Mouse (Mus musculus) gastrocnemius, adult 8-10 months (tissue): ENCODE measurements around the gene Dis3l2. TPM values are rescaled to one million over a fixed set of nuclear protein-coding genes. Genes with fewer than 3 reads are reported as not detected.

Experiments
- DNase-seq, 2 experiments: peaks; one replicate each; pipeline ENCODE4 v3.0.0; 2022; ENCODE audit warnings: low spot score in 2 of 2
- total RNA-seq, 4 experiments: library from RNA; stranded (reverse); gene quantifications; 2 replicates each; pipeline ENCODE4 v1.2.4; 2022

Dis3l2 gene
- total RNA-seq, 4 experiments from 2014 or later = 11.8 to 13.5 (median 13.4) TPM

DNA sequence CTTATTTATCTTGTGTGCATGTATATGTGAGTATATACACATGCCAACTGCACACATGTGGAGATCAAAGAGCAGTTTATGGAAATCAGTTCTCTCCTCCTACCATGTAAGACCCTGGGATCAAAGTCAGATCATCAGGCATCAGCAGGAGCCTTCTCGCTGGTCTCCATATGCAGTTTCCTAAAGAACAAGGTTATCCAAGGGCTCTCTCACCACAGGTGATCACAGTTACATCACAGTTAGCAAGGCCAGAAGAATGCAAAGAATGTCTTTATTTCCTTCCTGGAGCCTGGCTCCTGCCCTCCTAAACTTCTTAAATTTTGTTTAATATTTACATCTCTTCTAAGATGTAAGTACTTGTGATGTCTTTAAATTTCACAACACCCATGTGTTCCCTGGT, 304.6 kb downstream of the Dis3l2 start:
- DNase-seq = no peak

DNA sequence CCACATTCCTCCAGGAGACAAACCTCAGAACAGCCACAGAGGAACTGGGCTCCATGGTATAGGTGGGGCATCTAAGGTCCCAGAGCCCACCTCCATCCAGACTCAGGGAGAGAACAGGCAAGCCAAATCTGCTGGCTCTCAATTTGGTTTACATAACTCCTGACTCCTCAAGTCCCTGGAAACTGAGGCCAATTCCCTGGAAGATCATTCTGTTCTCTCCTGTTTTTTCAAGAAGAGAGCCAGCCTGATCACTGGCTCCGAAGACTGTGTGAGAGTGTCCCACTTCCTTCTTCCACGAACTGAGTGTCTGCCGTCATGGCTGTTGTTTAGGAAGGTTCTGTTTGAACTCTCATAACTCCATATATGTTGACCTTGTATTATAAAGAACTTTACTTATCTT, 305.5 kb downstream of the Dis3l2 start:
- DNase-seq = no peak

- DNase-seq = peak in 1 of 2 experiments; percentile 22
These were observed 307.2 kb downstream of the Dis3l2 start for GRCm38 (mm10) chr1:87010629-87011330.

- DNase-seq = no peak
These were observed 308.1 kb downstream of the Dis3l2 start for GRCm38 (mm10) chr1:87011718-87012117.

GRCm38 (mm10) chr1:87012606-87013005, 309.0 kb downstream of the Dis3l2 start:
- no peak for DNase-seq

DNA sequence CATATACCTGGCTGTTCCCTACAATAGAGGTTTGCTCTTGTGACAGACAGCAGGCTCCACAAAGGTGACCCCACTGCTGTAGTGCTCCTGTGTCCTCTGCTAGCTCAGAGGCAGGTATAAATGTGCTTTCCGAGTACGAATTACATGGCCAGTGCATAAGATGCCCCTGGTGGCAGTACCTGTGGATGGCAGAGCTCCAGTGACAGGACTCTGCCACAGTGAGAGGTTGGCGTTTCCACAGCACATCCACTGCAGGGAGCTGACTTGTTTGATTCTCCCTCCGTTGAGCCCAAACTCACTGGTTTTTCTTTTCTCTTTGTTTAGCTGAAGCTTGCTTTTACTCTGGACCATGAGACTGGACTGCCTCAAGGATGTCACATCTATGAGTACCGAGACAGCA, 317.1 kb downstream of the Dis3l2 start:
- DNase-seq = no peak

- DNase-seq = no peak
These were observed 318.0 kb downstream of the Dis3l2 start for GRCm38 (mm10) chr1:87021584-87021983.

- no peak for DNase-seq
These were observed 319.9 kb downstream of the Dis3l2 start for GRCm38 (mm10) chr1:87023291-87024170.

GRCm38 (mm10) chr1:87025021-87025420, 321.4 kb downstream of the Dis3l2 start:
- no peak for DNase-seq

DNA sequence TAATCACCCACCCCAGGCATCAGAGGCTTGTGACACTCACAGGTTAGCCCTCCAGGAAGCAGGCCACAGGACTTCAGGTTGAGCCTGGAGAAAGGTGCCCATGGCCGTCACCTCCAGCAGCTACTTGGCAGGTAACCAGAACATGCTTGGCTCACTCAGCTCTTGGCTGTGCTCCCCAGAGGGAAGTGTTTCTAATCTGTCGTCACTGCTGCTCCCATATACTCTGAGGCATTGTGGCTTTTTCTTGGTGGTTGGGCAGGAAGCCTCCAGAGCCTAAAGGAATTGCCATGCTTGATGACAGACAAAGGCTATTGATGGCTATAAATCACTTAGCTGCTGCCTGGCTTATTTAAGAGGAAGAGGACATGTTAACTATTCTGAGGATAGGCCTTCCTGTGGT, 325.2 kb downstream of the Dis3l2 start:
- DNase-seq = peak in 1 of 2 experiments; percentile 37

DNA sequence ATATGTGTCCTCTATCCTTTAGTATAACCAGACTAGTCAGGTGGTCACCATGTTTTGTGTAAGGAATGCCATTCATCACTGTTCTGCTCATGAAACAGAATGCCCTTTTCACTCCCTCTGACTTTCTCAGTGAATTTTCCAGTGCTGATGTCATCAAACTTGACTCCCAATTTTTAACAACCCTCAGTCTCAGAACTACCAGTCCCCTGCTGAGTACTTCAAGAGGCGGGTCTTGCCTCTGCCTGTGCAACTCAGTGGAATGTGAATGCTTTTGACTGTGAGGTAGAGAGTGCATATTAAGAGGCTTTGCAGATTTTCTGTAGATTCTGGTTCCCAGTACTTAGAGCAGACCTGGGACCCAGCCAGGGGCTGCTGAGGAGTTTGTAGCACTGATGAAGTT, 327.0 kb downstream of the Dis3l2 start:
- no peak for DNase-seq

GRCm38 (mm10) chr1:87032466-87032865, 328.9 kb downstream of the Dis3l2 start:
- no peak for DNase-seq

- DNase-seq = peak; percentile 14 to 25
These were observed 332.0 kb downstream of the Dis3l2 start for GRCm38 (mm10) chr1:87035532-87036161.

DNA sequence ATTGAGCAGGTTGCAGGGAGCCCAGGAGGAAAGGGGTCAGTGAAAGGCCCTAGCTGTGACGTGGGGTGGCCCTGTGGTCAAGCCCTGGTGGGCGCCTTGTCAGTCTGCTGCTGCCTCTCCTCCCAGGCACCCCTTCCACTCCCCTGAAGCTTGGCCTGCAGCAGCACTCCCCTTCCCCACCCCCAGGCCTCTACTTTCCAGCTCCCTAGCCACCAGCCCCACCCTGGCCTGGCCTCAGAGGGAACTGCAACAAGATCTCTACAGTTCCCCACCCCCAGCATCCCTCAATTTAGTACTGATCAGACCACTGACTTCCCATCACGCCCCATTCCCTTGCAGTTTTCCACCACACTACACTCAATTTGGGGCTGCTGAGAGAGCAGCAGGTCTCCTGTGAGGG, 332.7 kb downstream of the Dis3l2 start:
- no peak for DNase-seq

DNA sequence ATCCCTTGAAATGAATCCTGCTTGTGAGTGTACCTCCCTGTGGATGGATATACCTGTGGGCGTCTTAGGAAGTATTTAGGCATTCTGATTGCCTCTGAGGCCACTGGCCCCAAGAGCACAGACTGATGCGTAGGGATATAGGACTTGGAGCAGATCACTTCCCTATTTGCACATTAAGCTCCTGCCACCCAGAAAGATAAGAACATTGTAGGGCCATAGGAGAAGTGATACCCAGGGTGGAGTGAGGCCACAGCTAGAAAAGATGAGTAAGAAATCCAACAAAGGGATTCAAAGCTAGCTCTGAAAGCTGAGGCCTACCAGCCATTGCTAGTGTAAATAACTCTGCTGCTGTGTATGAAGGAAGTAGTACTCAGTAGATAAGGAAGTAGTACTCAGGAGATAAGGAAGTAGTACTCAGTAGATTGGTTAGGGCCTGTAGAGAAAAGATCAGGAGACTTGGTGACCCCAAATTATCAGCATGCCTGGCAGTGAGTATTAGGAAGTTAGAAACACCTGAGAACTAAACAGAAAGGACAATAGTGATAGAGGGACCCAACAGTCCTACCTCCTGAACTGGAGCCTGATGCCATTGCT, 335.0 kb downstream of the Dis3l2 start:
- DNase-seq = no peak

DNA sequence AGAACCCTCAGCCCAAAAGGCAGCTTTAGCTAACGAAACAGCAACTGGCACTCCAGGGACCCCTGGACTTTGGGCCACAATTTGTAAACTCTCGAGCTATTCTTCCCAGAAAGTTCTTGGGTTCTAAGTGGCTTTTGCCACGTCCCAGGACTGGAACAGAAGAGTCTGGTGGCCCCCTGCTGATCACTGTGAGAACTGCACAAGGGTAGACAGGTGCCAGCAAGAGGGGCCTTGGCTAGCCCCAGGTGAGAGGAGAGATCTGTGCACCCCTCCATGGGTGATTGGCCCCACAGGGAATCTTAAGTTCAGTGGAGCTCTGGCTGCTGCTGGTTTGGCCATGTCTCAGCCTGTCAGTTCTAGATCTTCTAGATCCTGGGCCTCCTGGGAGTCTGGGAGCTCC, 337.5 kb downstream of the Dis3l2 start:
- peak; percentile 46 to 61 for DNase-seq

GRCm38 (mm10) chr1:87041814-87042438, 338.3 kb downstream of the Dis3l2 start:
- DNase-seq = peak; percentile 18 to 44

DNA sequence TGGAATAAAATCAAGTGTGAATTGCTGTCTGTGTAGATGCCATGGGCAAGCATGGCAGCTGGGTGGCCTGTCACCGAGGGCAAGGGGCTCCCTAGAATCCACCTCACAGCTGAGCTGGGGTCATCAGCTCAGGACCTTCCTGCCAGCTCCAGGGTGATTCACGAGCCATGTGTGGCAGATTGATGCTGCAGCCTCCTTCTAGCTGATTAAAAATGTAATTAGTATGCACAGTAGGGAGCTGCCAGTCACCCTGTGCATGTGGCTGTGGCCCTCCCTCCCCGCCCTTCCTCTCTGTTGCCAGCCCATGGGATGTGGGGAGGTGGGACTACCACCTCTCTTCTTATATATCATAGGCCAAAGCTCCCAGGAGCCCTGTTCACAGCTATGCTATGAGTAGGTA, 346.5 kb downstream of the Dis3l2 start:
- DNase-seq = no peak

DNA sequence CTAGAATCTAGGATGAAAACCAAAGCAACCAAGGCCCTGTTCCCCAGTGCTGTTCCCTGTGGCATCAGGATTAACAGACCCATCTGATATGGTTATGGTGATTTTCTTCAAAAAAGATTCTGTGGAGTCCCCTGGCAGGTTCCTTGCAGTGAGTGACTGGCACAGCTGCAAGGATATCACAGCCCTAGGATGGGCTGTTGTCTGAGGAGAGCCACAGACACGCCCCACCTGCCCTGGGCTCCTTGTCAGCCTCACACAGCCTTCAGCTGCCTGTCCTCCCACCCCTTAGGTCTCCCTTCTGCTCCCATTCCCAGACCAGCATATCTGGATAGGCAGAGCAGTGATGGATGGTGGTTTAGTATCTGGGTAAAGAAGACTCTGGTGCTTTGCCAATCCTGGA, 347.1 kb downstream of the Dis3l2 start:
- DNase-seq = no peak

GRCm38 (mm10) chr1:87051369-87051768, 347.8 kb downstream of the Dis3l2 start:
- no peak for DNase-seq

GRCm38 (mm10) chr1:87057075-87057474, 353.5 kb downstream of the Dis3l2 start:
- no peak for DNase-seq
